Mouse (Mus musculus) neural tube, embryonic 11.5 days (tissue): ENCODE results near the gene Col10a1. TPM values are rescaled to one million over a fixed set of nuclear protein-coding genes. Genes with fewer than 3 reads are reported as not detected.
A peak's percentile ranks its signal among the peaks of the same experiment; 100 is the strongest.
"Not testable (repeated sequence)": the region's sequence is repeated elsewhere in the genome, so short reads cannot be mapped to it uniquely, and the experiment has no call there.

Experiments
- ATAC-seq: fragments of 200-750 bp; cut with Nextera tagmentation; 2 replicates; pipeline ENCODE4 v1.8.0; 2017; ENCODE audit warnings: moderate number of reproducible peaks, mild to moderate bottlenecking, moderate TSS enrichment, moderate library complexity; ENCODE audit not compliant: insufficient read depth, low FRiP score, low TSS enrichment
- DNase-seq: peaks from one replicate; pipeline ENCODE4 v3.0.0-alpha.2; 2015; ENCODE audit warnings: low spot score
- H3K27ac ChIP-seq: fragments of 300-500 bp; sonication (generic); 2 replicates; pipeline ENCODE4 v1.5.1; 2014; ENCODE audit warnings: low read depth, mild to moderate bottlenecking, low read length
- H3K27me3 ChIP-seq: fragments of 300-500 bp; sonication (generic); 2 replicates; pipeline ENCODE4 v1.6.1; 2014; ENCODE audit warnings: mild to moderate bottlenecking, low read length, mixed read lengths; ENCODE audit not compliant: control insufficient read depth, insufficient read depth
- H3K36me3 ChIP-seq: fragments of 300-500 bp; sonication (generic); 2 replicates; pipeline ENCODE4 v1.6.1; 2014; ENCODE audit warnings: mild to moderate bottlenecking, low read length, moderate library complexity, mixed read lengths; ENCODE audit not compliant: control insufficient read depth, insufficient read depth
- H3K4me1 ChIP-seq: fragments of 300-500 bp; sonication (generic); 2 replicates; pipeline ENCODE4 v1.6.1; 2014; ENCODE audit warnings: low read length, mixed read lengths; ENCODE audit not compliant: control insufficient read depth, insufficient read depth
- H3K4me2 ChIP-seq: fragments of 300-500 bp; sonication (generic); 2 replicates; pipeline ENCODE4 v1.6.1; 2014; ENCODE audit warnings: low read depth, mild to moderate bottlenecking, moderate library complexity
- H3K4me3 ChIP-seq: fragments of 300-500 bp; sonication (generic); 2 replicates; pipeline ENCODE4 v1.5.1; 2014; ENCODE audit warnings: low read depth, low read length
- H3K9ac ChIP-seq: fragments of 300-500 bp; sonication (generic); 2 replicates; pipeline ENCODE4 v1.6.1; 2014; ENCODE audit warnings: mild to moderate bottlenecking, low read length
- H3K9me3 ChIP-seq: fragments of 300-500 bp; sonication (generic); 2 replicates; pipeline ENCODE4 v1.6.1; 2016; ENCODE audit warnings: low read length; ENCODE audit not compliant: control insufficient read depth
- WGBS: fragments of 180-500 bp; shearing (Covaris S2); extraction: QIAGEN DNeasy Blood & Tissue Kit; methylation state at CpG from one replicate; pipeline ENCODE4 v1.1.7; 2014; 5-methylcytosine and 5-hydroxymethylcytosine counted together
- polyA plus RNA-seq: library from polyadenylated mRNA; unstranded; fragments of >200 nt; fragmentation: Nextera tagmentation; extraction: Ambion mirVana; gene quantifications from 2 replicates; pipeline ENCODE4 v1.2.1, GENCODE M21; 2014

Gene Col10a1
- polyA plus RNA-seq, 1 experiment from 2014 or later, result not detected

GRCm38 (mm10) chr10:34396959-34397358 is 7.2 kb downstream of the Col10a1 start:
- WGBS, result 76% methylated on average over 4 of the region's 4 CpGs
- no peaks in the 10 kb centered on the region for H3K9me3 ChIP-seq
- no peaks in the 10 kb centered on the region for H3K4me1 ChIP-seq
- H3K9ac ChIP-seq, result no peak overlapping the region
- no peak overlapping the region for H3K27ac ChIP-seq
- ATAC-seq (no peak), DNase-seq (no peak)
- no peak overlapping the region for H3K4me3 ChIP-seq
- H3K4me2 ChIP-seq, result no peak overlapping the region
- no peaks in the 10 kb centered on the region for H3K36me3 ChIP-seq
- H3K27me3 ChIP-seq, result no peaks in the 10 kb centered on the region

DNA sequence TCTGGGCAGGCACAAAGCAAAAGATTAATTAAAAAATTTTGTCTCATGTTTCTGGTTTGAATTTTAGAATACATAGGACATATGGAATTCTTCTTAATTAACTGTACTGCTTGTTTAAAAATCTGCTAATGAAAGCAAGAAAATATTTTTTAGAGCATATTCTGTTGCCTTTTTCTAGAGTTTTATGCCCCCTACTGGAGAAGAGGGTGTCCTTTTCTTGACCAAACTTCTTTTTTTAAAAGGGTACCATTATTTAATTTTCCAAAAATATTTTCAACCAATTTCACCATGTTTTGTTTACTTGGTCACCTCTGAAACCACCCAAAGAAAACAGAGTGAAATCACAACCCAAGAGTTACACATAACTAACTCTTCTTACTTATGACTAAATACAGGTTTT is 9.5 kb downstream of the Col10a1 start:
- Histone ChIP-seq H3K36me3 (no peaks in the 10 kb centered on the region), H3K27ac (no peak overlapping the region), H3K9me3 (no peaks in the 10 kb centered on the region), H3K4me3 (no peak overlapping the region), H3K4me2 (no peak overlapping the region), H3K4me1 (no peaks in the 10 kb centered on the region), H3K27me3 (no peaks in the 10 kb centered on the region), H3K9ac (no peak overlapping the region)
- ATAC-seq, result no peak
- DNase-seq, result no peak

DNA sequence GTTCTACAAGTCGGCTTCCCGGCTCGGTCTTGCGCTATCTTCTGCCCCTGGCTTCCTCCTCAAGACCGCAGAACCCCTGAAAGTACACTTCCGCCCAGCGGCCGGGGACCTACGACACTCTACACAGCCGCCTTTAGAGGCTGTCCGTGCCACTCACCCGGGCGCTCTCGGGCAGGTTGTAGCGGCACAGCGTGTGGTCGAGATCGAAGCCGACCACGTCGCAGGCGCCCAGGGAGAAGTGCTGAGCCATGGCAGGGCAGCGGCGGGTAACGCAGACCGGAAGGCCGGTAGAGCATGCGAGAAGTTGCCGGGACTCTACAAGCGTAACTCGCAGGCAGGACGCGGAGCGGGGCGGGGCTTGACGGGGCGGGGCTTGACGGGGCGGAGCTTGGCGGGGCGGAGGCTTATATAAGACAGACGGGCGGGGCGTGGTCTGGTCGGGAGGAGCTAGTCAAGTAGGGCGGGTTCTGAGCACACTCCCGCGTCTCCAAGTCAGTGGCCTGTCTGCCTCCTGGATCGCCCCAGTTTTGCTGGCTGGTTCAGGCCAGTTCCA is 28.5 kb downstream of the Col10a1 start, which contains the start of gene Nt5dc1:
Gene Nt5dc1, minus strand, starts transcription at position 349 of the 553 bp plus-strand sequence.
- under 1% methylated on average over 45 of the region's 49 CpGs for WGBS
- peak; percentile 98 for ATAC-seq

DNA sequence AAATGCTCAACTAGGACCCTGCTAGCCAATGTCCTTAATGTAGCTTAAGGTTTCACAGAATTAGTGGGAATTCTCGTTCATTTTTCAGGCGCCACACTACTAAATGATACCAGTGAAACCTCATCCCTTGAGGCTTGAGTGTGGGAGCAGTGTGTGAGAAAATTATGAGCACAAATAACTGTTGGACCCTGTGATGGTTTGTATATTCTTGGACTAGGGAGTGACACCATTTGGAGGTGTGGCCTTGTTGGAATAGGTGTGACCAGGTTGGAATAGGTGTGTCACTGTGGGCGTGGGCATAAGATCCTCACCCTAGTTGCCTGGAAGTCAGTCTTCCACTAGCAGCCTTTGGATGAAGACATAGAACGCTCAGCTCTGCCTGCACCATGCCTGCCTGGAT is 29.0 kb downstream of the Col10a1 start:
- not testable (repeated sequence) for H3K9me3 ChIP-seq, H3K27me3 ChIP-seq, H3K4me1 ChIP-seq, H3K36me3 ChIP-seq, H3K27ac ChIP-seq, DNase-seq, ATAC-seq
- peak overlapping the region; percentile 26; the same call in 1 of the 2 replicates for H3K9ac ChIP-seq
- H3K4me3 ChIP-seq, result peak overlapping the region; percentile 68
- peak overlapping the region; percentile 42 for H3K4me2 ChIP-seq
- WGBS, result 82% methylated on average over 4 of the region's 4 CpGs

More for the DNA sequence above, 28.5 kb downstream of the Col10a1 start, which contains the start of gene Nt5dc1:
- Histone ChIP-seq H3K9ac (peak within 1 kb of the TSS; percentile 79), H3K27me3 (no peaks in the 10 kb centered on the region), H3K36me3 (no peaks in the 10 kb centered on the region), H3K4me1 (no peaks in the 10 kb centered on the region), H3K27ac (peak within 1 kb of the TSS; percentile 60; the same call in 1 of the 2 replicates), H3K4me3 (peak within 1 kb of the TSS; percentile 68), H3K4me2 (peak within 1 kb of the TSS; percentile 42), H3K9me3 (no peaks in the 10 kb centered on the region)
- peak; percentile 93 for DNase-seq

GRCm38 (mm10) chr10:34431783-34432182 is 42.0 kb downstream of the Col10a1 start:
- Histone ChIP-seq H3K4me1 (no peaks in the 10 kb centered on the region), H3K4me2 (no peak overlapping the region), H3K27ac (no peak overlapping the region), H3K27me3 (no peaks in the 10 kb centered on the region), H3K4me3 (no peak overlapping the region), H3K9ac (no peak overlapping the region), H3K36me3 (no peaks in the 10 kb centered on the region), H3K9me3 (no peaks in the 10 kb centered on the region)
- ATAC-seq (no peak), DNase-seq (no peak)

DNA sequence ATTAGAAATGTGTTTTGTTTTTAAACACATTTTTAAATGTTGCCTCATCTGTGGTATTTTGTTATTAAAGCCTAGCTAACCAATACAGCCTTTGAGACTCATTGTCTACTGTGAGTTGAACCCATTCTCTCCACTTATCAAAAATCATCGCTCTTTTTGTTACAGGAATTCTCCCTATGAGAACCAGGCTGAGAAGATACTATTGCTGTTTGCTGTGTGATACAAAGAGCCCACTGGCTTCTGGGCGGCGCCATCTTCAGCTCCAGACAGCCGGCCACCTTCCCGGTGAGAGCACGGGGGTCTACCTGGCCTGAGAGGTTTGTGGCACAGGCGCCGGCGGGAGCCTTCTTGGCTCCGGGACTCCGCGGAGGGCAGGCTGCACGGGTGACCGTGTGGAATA is 44.4 kb downstream of the Col10a1 start:
- H3K4me3 ChIP-seq, result not testable (repeated sequence)
- WGBS, result 86% methylated on average over 5 of the region's 14 CpGs

More for the DNA sequence above, 44.4 kb downstream of the Col10a1 start:
- H3K9me3 ChIP-seq, H3K27me3 ChIP-seq, H3K4me2 ChIP-seq, H3K4me1 ChIP-seq, H3K9ac ChIP-seq, H3K27ac ChIP-seq, H3K36me3 ChIP-seq, DNase-seq, ATAC-seq: not testable (repeated sequence)

Other genes starting within 250 kb of the Col10a1 start
- gene Dse, start 182.3 kb upstream of the Col10a1 start, polyA plus RNA-seq, result 28.2 and 32.6 TPM in 2 replicates
- 72.9 and 74.7 TPM in 2 replicates for gene Tspyl1, start 107.8 kb upstream of the Col10a1 start, polyA plus RNA-seq
- gene Tspyl4, start 92.5 kb upstream of the Col10a1 start, polyA plus RNA-seq, result 38.6 and 40.4 TPM in 2 replicates
- gene Nt5dc1, start 28.6 kb downstream of the Col10a1 start, polyA plus RNA-seq, result 4.1 and 5.6 TPM in 2 replicates
- gene Frk, start 93.4 kb downstream of the Col10a1 start, polyA plus RNA-seq, result 2.2 TPM in 2 replicates